Mouse (Mus musculus): Measurements from ENCODE around the gene Man1c1. TPM values are rescaled to one million over a fixed set of nuclear protein-coding genes. Genes with fewer than 3 reads are reported as not detected.
A peak's percentile ranks its signal among the peaks of the same experiment; 100 is the strongest.

Gene Man1c1
- polyA plus RNA-seq, 1 experiment = 10.7 TPM

DNA sequence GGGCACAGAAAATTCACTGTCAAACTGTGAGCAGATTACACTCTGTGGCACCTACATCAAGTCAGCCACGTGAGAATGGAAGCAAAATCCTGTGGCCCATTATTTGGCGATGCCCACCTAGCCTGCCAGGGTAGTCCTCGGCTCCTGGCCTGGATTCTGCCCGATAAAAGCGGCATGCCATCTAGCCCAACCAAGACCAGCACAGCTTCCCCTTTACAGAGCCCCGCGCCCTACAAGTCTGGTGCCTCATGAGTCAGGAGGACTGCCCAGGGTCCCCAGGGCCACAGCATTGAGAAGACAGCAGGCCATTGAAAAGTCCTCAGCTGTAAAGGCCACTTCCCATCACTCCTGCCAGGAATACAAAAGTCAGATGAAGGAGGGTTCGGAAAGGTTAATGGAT is 31.8 kb downstream of the Man1c1 start:
- no peak for TF ChIP-seq CTCF (IDR thresholded peaks at IDR 0.05; ENCODE audit: borderline replicate concordance, extremely low read depth, insufficient read depth, insufficient read length)
- no peak for TF ChIP-seq POLR2A (IDR thresholded peaks at IDR 0.05; ENCODE audit: borderline replicate concordance, extremely low read depth, insufficient read depth, insufficient read length, poor library complexity, severe bottlenecking)
- DNase-seq (ENCODE audit: low read depth) = no peak

DNA sequence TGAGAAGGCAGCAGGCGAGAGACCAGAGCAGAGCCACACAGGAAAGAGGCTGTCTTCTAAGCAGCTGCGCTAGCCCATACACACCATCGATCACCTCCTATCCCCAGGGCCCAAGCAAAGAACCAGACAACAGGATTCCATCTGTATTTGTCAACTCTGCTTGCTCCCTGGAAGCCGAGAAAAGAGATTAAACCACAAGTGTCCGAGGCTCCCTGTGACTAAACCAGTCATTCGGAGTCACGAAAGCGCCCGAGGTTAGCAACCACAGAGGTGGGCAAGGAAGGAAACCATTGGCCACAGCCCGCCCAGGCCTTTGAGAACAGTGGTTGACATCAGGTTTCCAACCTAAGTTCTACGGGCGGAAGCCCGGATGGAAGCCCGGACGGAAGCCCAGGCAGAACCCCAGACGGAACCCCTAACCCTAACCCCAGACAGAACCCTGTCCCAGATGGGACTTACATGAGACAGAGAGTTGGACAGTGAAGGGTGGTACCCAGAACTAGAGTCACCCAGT is 32.4 kb downstream of the Man1c1 start:
- TF ChIP-seq CTCF (IDR thresholded peaks at IDR 0.05; ENCODE audit: borderline replicate concordance, extremely low read depth, insufficient read depth, insufficient read length) (no peak), POLR2A (IDR thresholded peaks at IDR 0.05; ENCODE audit: borderline replicate concordance, extremely low read depth, insufficient read depth, insufficient read length, poor library complexity, severe bottlenecking) (no peak)
- DNase-seq (ENCODE audit: low read depth) = no peak

DNA sequence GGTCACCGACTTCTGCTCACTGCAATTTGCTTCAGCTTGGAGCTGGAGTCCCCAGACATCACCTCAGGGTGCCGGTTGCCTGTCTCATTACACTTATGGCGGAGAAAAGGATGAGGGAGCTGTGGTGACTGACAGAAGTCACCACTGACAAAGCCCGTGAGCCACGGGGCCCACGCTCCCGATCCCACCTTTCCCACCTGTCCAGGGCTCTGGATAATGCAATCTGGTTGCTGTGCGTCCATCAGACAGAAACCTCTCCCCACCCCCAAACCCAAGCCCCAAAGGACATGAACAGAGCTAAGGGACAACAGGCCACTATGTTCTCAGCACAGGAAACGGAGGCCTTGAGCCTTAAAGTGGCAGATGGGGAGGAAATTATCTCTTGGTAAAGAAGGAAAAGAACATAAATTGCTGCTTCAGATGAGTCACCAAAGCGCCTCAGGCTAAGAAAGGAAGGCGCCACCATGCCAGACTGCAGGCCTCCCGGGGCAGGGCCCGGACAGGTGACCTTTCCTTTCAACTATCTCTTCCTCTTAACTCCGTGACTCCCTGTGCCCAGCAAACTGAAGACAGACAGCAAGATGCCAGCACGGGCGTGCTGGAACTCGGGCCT is 34.2 kb downstream of the Man1c1 start:
- DNase-seq (ENCODE audit: low read depth) = no peak
- TF ChIP-seq POLR2A (IDR thresholded peaks at IDR 0.05; ENCODE audit: borderline replicate concordance, extremely low read depth, insufficient read depth, insufficient read length, poor library complexity, severe bottlenecking) (no peak), CTCF (IDR thresholded peaks at IDR 0.05; ENCODE audit: borderline replicate concordance, extremely low read depth, insufficient read depth, insufficient read length) (no peak)

DNA sequence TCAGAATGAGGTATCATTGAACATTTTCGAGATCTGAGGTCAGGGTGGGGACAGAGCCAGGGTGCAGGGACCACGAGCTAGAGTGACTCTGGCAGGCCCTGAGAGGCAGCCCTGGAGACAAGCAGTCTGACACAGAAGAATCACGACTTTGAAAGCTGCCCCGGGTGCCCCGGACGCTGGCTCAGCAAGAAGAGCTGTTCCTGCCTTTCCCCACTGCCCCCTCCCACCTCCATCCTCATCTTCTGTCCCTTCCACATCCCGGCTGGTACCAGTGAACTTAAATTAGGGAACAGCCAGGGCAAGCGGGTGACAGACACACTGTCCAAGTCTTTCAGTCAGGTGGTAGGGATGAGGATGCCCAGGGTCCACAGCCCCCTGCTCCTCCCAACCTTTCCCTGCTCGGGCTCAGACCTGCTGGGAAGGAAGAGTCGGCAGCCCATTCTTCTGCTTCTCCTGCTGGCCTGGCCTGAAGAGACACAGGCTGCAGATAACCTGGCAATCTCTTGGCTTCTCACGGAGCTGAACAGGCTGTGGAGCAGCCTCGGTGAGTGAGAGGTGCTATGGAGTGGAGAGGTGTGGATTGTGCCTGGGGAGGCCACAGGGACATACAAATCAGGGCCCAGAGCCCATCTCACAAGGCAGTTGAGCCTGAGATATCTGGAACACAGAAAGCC is 35.6 kb downstream of the Man1c1 start:
- no peak for DNase-seq (ENCODE audit: low read depth)
- TF ChIP-seq POLR2A (IDR thresholded peaks at IDR 0.05; ENCODE audit: borderline replicate concordance, extremely low read depth, insufficient read depth, insufficient read length, poor library complexity, severe bottlenecking) (no peak), CTCF (IDR thresholded peaks at IDR 0.05; ENCODE audit: borderline replicate concordance, extremely low read depth, insufficient read depth, insufficient read length) (no peak)

DNA sequence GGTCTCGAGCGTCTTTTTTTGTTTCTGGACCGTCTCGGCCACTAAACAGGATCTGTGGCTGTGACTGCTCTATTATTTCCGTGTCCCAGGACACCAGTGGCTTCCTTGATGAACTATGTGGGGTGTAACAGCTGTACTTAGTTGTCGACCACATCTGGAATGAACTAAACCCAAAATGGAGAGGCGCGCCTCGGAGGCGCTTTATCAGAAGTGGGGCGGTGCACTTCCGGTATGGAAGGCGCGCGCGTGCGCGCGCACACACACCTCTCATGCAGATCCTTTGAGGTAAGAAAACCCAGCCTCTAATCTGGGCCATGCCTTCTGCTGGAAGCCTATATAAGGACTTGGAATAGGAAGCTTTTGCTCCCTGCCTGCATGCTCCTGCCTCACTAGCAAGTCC is 37.7 kb downstream of the Man1c1 start:
- TF ChIP-seq POLR2A (IDR thresholded peaks at IDR 0.05; ENCODE audit: borderline replicate concordance, extremely low read depth, insufficient read depth, insufficient read length, poor library complexity, severe bottlenecking) (no peak), CTCF (IDR thresholded peaks at IDR 0.05; ENCODE audit: borderline replicate concordance, extremely low read depth, insufficient read depth, insufficient read length) (no peak)
- no peak for DNase-seq (ENCODE audit: low read depth)

DNA sequence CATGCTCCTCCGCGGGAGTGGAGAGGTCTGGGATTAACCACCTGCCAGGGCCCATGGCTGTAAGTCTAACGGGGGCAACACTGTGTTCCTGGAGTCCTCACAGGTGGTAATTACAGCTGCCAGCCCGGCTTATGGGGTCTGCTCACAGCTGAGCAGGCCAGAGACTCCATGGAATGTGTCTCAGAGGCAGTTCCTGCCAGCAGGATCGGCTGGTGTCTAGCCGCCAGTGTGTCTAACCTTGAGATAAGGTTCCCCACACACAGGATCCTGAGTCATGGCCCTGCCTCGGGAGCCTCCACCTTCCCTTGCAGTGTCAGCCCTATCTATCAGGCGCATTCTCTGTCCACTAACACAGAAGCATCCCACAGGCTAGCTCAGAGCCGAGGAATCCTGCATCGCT is 41.0 kb downstream of the Man1c1 start:
- peak; percentile 45 for DNase-seq (ENCODE audit: low read depth)
- no peak for TF ChIP-seq CTCF (IDR thresholded peaks at IDR 0.05; ENCODE audit: borderline replicate concordance, extremely low read depth, insufficient read depth, insufficient read length)
- TF ChIP-seq POLR2A (IDR thresholded peaks at IDR 0.05; ENCODE audit: borderline replicate concordance, extremely low read depth, insufficient read depth, insufficient read length, poor library complexity, severe bottlenecking) = no peak

DNA sequence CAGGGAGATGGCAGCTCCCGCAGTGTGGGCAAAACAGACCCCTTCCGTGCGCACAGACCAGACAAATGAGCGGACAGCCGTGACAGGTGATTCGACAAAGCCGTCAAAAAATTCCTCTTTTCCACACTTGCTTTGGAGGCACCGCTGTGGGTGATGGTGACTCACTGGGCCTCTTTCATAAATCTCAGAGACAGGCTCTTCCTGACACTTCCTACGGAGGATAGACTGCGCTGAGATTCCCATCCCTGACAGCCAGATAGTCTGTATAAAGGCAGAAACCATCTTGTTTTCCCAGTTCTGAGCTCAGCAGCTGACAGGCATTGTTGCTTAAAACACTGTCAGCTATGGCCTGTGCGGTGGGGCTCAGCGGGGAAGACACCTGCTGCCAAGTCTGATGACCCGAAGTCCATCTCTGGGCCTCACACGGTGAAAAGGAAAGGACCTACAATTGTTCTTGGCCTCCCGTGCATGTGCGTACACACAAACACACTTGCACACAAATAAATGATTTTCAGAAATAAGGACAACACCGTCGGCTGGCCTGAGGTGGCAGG is 43.4 kb downstream of the Man1c1 start:
- TF ChIP-seq POLR2A (IDR thresholded peaks at IDR 0.05; ENCODE audit: borderline replicate concordance, extremely low read depth, insufficient read depth, insufficient read length, poor library complexity, severe bottlenecking) (no peak), CTCF (IDR thresholded peaks at IDR 0.05; ENCODE audit: borderline replicate concordance, extremely low read depth, insufficient read depth, insufficient read length) (no peak)
- DNase-seq (ENCODE audit: low read depth) = peak; percentile 52

DNA sequence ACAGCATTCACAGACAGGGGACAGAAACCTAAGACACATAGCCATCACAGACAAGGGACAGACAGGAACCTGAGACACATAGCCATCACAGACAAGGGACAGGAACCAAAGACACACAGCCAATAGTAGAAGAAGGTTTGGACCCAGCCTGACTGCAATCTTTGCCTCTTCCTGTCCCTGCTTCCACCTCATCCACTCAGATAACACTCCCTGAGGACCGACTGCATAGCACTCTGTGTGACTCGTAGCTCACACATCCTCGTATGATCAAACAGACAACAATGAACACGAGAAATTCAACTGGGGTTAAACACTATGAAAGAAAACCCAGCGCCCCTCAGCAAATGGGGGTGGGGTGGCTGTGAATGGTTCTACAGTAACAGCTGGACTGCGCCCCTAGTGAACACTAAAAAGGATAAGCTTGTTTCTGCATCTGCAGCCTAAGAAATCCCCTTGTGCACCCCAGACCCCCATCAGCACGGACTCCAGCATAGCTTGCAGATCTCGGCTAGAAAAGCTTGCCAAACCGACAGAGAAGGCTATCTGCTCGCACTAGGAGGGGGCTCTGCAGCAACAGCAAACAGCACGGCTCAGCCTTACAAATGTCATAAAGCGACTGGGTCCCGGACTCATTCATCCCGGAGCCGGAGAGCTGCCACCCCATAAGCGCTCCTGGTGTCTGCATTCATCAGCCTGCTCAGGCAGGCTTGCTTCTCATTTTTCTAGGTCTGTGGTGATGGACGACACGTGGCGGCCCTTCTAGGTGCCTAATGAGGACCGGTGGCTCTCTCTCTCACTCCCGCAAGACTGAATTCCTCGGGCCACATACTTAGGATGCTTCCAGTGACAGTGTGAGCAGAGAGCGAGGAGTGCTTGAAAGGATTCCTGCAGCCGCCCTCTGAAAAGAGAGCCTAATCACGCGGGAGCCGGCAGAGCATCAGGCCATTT is 44.5 kb downstream of the Man1c1 start:
- DNase-seq (ENCODE audit: low read depth) = peak; percentile 73
- TF ChIP-seq POLR2A (IDR thresholded peaks at IDR 0.05; ENCODE audit: borderline replicate concordance, extremely low read depth, insufficient read depth, insufficient read length, poor library complexity, severe bottlenecking) (no peak), CTCF (IDR thresholded peaks at IDR 0.05; ENCODE audit: borderline replicate concordance, extremely low read depth, insufficient read depth, insufficient read length) (peak; percentile 3; the same call in 1 of the 2 replicates)

DNA sequence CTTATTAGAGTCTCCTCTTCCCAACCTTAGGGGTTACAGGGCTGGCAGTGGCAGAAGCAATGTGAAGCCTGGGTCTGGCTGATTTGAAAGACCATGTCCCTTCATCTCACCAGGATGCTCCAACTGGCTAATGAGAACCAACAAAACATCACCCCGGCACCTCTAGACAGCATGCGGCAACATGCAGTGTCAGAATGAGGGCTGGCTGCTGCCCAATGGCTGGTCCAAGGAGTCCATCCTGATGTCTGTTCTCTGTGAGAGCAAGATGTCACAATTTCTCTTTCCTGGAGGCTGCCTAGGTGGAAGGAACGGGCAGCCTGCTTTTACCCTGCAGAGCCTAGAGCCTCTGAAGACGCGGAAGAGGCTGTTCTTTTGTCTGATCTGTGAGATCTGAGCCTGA is 46.6 kb downstream of the Man1c1 start:
- no peak for DNase-seq (ENCODE audit: low read depth)
- TF ChIP-seq POLR2A (IDR thresholded peaks at IDR 0.05; ENCODE audit: borderline replicate concordance, extremely low read depth, insufficient read depth, insufficient read length, poor library complexity, severe bottlenecking) = no peak
- no peak for TF ChIP-seq CTCF (IDR thresholded peaks at IDR 0.05; ENCODE audit: borderline replicate concordance, extremely low read depth, insufficient read depth, insufficient read length)

DNA sequence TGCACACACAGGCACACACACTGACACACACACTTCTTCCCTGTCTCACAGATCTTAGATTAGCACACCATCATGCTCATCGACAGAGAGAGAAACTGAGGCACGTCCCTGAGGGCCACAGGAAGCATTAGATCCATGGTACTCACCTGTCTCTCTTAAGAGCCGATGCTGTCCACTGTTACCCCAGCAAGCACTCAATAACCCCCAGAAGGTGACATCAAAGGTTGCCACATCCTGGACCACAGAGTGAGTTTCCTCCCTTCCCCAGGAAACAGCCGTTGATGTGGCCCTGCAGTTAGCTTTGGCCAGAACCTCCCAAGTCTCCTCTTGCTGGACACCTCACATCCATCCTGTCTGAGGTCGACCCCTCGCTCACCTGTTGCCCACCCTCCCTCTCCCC is 49.7 kb downstream of the Man1c1 start:
- DNase-seq (ENCODE audit: low read depth) = no peak
- no peak for TF ChIP-seq CTCF (IDR thresholded peaks at IDR 0.05; ENCODE audit: borderline replicate concordance, extremely low read depth, insufficient read depth, insufficient read length)
- TF ChIP-seq POLR2A (IDR thresholded peaks at IDR 0.05; ENCODE audit: borderline replicate concordance, extremely low read depth, insufficient read depth, insufficient read length, poor library complexity, severe bottlenecking) = no peak

DNA sequence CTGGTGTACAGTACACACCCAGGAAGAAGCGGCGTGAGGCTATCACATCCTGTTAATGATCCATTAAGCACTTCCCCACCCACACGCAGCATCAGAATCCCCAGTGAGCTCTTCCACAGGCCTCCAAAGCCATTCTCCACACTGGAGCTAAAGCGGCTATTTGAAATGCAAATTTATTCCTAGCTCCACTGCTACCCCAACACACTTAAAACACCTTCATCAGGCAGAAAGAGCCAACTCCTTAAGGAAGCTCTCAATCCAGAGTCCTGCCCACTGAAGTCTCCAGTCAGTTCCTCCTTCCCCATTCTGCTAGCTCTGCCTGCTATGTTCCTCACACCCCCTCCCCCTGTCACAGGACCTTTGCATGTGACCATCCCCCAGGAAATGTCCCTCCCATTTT is 51.4 kb downstream of the Man1c1 start:
- TF ChIP-seq CTCF (IDR thresholded peaks at IDR 0.05; ENCODE audit: borderline replicate concordance, extremely low read depth, insufficient read depth, insufficient read length) (no peak), POLR2A (IDR thresholded peaks at IDR 0.05; ENCODE audit: borderline replicate concordance, extremely low read depth, insufficient read depth, insufficient read length, poor library complexity, severe bottlenecking) (no peak)
- DNase-seq (ENCODE audit: low read depth) = no peak

All from brain, embryonic 14.5 days (tissue).